Mouse (Mus musculus) stomach, postnatal 0 days (tissue): ENCODE measurements around the gene Epb41l2.

Experiments used
- CTCF ChIP-seq: IDR thresholded peaks from 2 replicates; pipeline ENCODE4 v1.5.1; 2016; ENCODE audit warnings: antibody characterized with exemption, low read depth, mild to moderate bottlenecking, moderate library complexity
- EP300 ChIP-seq: optimal IDR thresholded peaks from 2 replicates; pipeline ENCODE3; 2016; ENCODE audit warnings: antibody characterized with exemption

GRCm38 (mm10) chr10:25408136-25408650, 48.6 kb downstream of the Epb41l2 start:
- TF ChIP-seq CTCF (no peak), EP300 (no peak)
